In the genomic region with DNA sequence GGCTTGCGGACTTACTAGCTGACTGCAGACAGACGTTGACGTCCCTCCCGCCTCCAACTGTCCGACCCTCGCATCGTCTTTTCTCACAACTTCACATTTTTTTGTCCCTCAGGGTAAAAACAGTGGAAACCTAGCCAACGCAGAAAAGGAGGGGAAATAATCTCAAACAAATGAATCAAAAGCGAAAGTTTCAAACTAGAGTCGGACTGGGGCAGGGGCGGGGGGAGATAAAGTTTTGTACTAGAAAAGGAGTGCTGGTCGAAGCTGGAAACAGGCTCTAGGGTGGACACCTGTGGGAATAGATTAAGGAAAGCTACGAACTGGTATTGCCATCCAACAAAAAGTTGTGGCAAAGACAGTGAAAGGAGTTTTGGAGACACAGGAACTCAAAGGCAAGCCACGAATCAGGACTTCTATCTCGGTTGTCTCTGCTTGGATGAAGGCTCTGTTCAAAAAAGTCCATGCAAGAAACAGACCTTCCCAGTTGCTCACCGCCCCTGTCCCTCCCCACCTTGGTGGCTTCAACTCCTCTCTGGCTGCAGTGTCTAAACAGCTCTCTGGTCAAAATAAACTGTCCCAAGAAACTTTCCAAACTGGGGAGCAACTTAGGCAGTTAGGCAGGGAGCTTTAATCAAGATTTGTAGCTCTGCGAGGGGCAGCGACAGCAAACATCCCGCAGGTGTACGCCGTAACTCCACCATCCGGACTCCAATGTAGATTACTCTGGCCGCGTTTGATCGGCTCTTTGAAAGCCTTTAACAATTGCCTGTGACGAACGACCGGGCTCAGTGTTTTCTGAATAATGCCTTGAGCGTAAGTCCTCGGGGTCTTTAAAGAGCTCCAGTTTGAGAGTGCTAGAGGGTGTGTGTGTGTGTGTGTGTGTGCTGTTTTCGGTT, we compare ENCODE assay signal across 8 mouse cellular contexts. TPM values are rescaled to one million over a fixed set of nuclear protein-coding genes. Genes with fewer than 3 reads are reported as not detected.
A peak's percentile ranks its signal among the peaks of the same experiment; 100 is the strongest.
DNase-seq lines count a peak whose midpoint lies in the region; ATAC-seq and TF ChIP-seq lines count a peak whose summit lies in the region.

No protein-coding gene starts in this region.

- peak overlapping the region; percentile 52 for H3K4me2 ChIP-seq in kidney, embryonic 15.5 days
- H3K4me2 ChIP-seq in hindbrain, embryonic 16.5 days (ENCODE audit: low read length) = peak overlapping the region; percentile 55
- peak overlapping the region; percentile 32 for H3K4me2 ChIP-seq in myocyte (ENCODE audit: low read depth)

- H3ac ChIP-seq in myocyte (ENCODE audit: control insufficient read depth, insufficient read length) = no peak overlapping the region

- H3K27ac ChIP-seq in kidney, embryonic 15.5 days = no peak overlapping the region
- peak overlapping the region; percentile 77 for H3K27ac ChIP-seq in hindbrain, embryonic 16.5 days (ENCODE audit: low read depth, low read length)

- no peak for DNase-seq in kidney, postnatal 14 days
- peak; percentile 78 for DNase-seq in embryo, embryonic 11 days
- no peak for DNase-seq in testis, postnatal 10 days (ENCODE audit: low spot score)
- DNase-seq in frontal cortex, postnatal 14 days (ENCODE audit: low spot score in 2 of 2) = no peak

- H3K9me3 ChIP-seq in kidney, embryonic 15.5 days (replicated peaks) = no peaks in the 10 kb centered on the region
- H3K9me3 ChIP-seq in hindbrain, embryonic 16.5 days (ENCODE audit: control insufficient read depth, low read length) = no peaks in the 10 kb centered on the region

- peak overlapping the region; percentile 33 for H3K4me3 ChIP-seq in kidney, embryonic 15.5 days (replicated peaks)
- peak overlapping the region; percentile 29 for H3K4me3 ChIP-seq in hindbrain, embryonic 16.5 days (ENCODE audit: low read length)
- H3K4me3 ChIP-seq in myocyte = no peak overlapping the region

- H3K4me1 ChIP-seq in kidney, embryonic 15.5 days = peaks cover 29% of the 10 kb centered on the region
- peaks cover 4% of the 10 kb centered on the region; the same call in 1 of the 2 replicates for H3K4me1 ChIP-seq in hindbrain, embryonic 16.5 days (ENCODE audit: control insufficient read depth, insufficient read depth, low read depth, low read length)

- peaks cover 100% of the 10 kb centered on the region for H3K27me3 ChIP-seq in kidney, embryonic 15.5 days
- H3K27me3 ChIP-seq in hindbrain, embryonic 16.5 days (replicated peaks; ENCODE audit: control insufficient read depth, insufficient read depth, low read length) = peaks cover 22% of the 10 kb centered on the region
- peaks cover 21% of the 10 kb centered on the region for H3K27me3 ChIP-seq in myocyte (ENCODE audit: control insufficient read depth, insufficient read depth, insufficient read length)

- no peak for TF ChIP-seq POLR2A in myocyte (IDR thresholded peaks at IDR 0.05; ENCODE audit: insufficient read length, low read depth)

- H3K36me3 ChIP-seq in kidney, embryonic 15.5 days = no peaks in the 10 kb centered on the region
- H3K36me3 ChIP-seq in hindbrain, embryonic 16.5 days (ENCODE audit: control insufficient read depth, insufficient read depth, low read length) = no peaks in the 10 kb centered on the region
- no peaks in the 10 kb centered on the region for H3K36me3 ChIP-seq in myocyte (ENCODE audit: control insufficient read depth, insufficient read depth)

- under 1% methylated on average over 31 of the region's 31 CpGs for WGBS in kidney, embryonic 15.5 days
- WGBS in hindbrain, embryonic 16.5 days = 2% methylated on average over 31 of the region's 31 CpGs

- no peak for ATAC-seq in kidney, embryonic 15.5 days (replicated peaks; ENCODE audit: low FRiP score)
- no peak for ATAC-seq in hindbrain, embryonic 16.5 days
- ATAC-seq in inflammation-experienced regulatory T-cells, adult 6 months = no peak

- H3K9ac ChIP-seq in kidney, embryonic 15.5 days = no peak overlapping the region
- peak overlapping the region; percentile 49 for H3K9ac ChIP-seq in hindbrain, embryonic 16.5 days (ENCODE audit: low read depth, low read length)

- no peaks in the 10 kb centered on the region for H3K79me2 ChIP-seq in myocyte (ENCODE audit: control insufficient read depth, insufficient read depth)

TF ChIP-seq in myocyte, 11 proteins besides CTCF, POLR2A, EP300 and RAD21:
- TF ChIP-seq MYOD1 (IDR thresholded peaks at IDR 0.05; ENCODE audit: control insufficient read depth in 1 of 3, insufficient read length in 2 of 3, low read depth in 2 of 3) (no peak), SRF (IDR thresholded peaks at IDR 0.05; ENCODE audit: control insufficient read depth, insufficient read length, low read depth) (no peak), TCF3 (IDR thresholded peaks at IDR 0.05; ENCODE audit: insufficient read length, low read depth) (no peak), MAX (IDR thresholded peaks at IDR 0.05; ENCODE audit: low read depth) (no peak), USF1 (IDR thresholded peaks at IDR 0.05; ENCODE audit: low read depth) (no peak), E2F4 (IDR thresholded peaks at IDR 0.05; ENCODE audit: insufficient read depth) (no peak), POLR2AphosphoS2 (IDR thresholded peaks at IDR 0.05; ENCODE audit: insufficient read length, low read depth) (no peak), TCF12 (IDR thresholded peaks at IDR 0.05; ENCODE audit: insufficient read depth, poor library complexity, severe bottlenecking) (no peak), CEBPB (IDR thresholded peaks at IDR 0.05; ENCODE audit: insufficient read depth, poor library complexity, severe bottlenecking) (no peak)

RNA-seq across cellular contexts. Expression of a gene that starts 14.7 kb away (rescaled TPM):
- polyA plus RNA-seq in kidney, embryonic 15.5 days (2015; fragmentation: Nextera tagmentation; extraction: Ambion mirVana) = 0.08 and 0.10 TPM in 2 replicates
- 8.2 and 8.6 TPM in 2 replicates for polyA plus RNA-seq in hindbrain, embryonic 16.5 days (2015; fragmentation: Nextera tagmentation; extraction: Ambion mirVana)
- not detected for polyA plus RNA-seq in myocyte (2012; fragmentation: generic; extraction: Trizol)
- polyA plus RNA-seq in inflammation-experienced regulatory T-cells, adult 6 months (2017; shearing (Covaris generic)) = not detected
